Mouse (Mus musculus) c-Kit-positive CD71-positive TER-119-positive erythroid progenitor cells, embryonic 14.5 days (primary cell): ENCODE data around the gene Eno3.
A peak's percentile ranks its signal among the peaks of the same experiment; 100 is the strongest.

ENCODE experiments used
- DNase-seq: peaks from one replicate; pipeline ENCODE4 v3.0.0-alpha.2; 2013; ENCODE audit warnings: low spot score

Gene Eno3

GRCm38 (mm10) chr11:70644564-70645103 is 12.4 kb upstream of the Eno3 start:
- DNase-seq, result no peak

- no peak for DNase-seq
Measured at GRCm38 (mm10) chr11:70645461-70646258, 11.3 kb upstream of the Eno3 start.

GRCm38 (mm10) chr11:70646259-70646555 is 10.8 kb upstream of the Eno3 start:
- no peak for DNase-seq

- peak; percentile 99 for DNase-seq
Measured at GRCm38 (mm10) chr11:70646691-70647650, 10.0 kb upstream of the Eno3 start, which contains the start of the genes Rnf167 and Slc25a11. Gene Rnf167, plus strand, starts transcription at chr11:70647235. Gene Slc25a11, minus strand, starts transcription at chr11:70647479.

GRCm38 (mm10) chr11:70647716-70648420 is 9.1 kb upstream of the Eno3 start:
- DNase-seq, result no peak

GRCm38 (mm10) chr11:70648512-70648911 is 8.5 kb upstream of the Eno3 start:
- peak; percentile 70 for DNase-seq

GRCm38 (mm10) chr11:70649185-70649734 is 7.7 kb upstream of the Eno3 start:
- no peak for DNase-seq

GRCm38 (mm10) chr11:70650322-70651175 is 6.5 kb upstream of the Eno3 start:
- DNase-seq, result no peak

- no peak for DNase-seq
Measured at GRCm38 (mm10) chr11:70651391-70651790, 5.6 kb upstream of the Eno3 start.

- DNase-seq, result no peak
Measured at GRCm38 (mm10) chr11:70652029-70652883, 4.7 kb upstream of the Eno3 start.

GRCm38 (mm10) chr11:70652884-70653344 is 4.1 kb upstream of the Eno3 start:
- DNase-seq, result no peak

GRCm38 (mm10) chr11:70653345-70654197 is 3.4 kb upstream of the Eno3 start:
- DNase-seq, result peak; percentile 69

- DNase-seq, result peak; percentile 82
Measured at GRCm38 (mm10) chr11:70654198-70654922, 2.6 kb upstream of the Eno3 start, which contains the start of gene Pfn1. Gene Pfn1, minus strand, starts transcription at chr11:70654644.

GRCm38 (mm10) chr11:70654923-70655570 is 2.0 kb upstream of the Eno3 start:
- peak; percentile 69 for DNase-seq

- no peak for DNase-seq
Measured at GRCm38 (mm10) chr11:70655571-70656455, 1.2 kb upstream of the Eno3 start.

GRCm38 (mm10) chr11:70656456-70656927 is 510 bp upstream of the Eno3 start:
- no peak for DNase-seq
